Mouse (Mus musculus) cerebellum, postnatal 4 days (tissue): ENCODE data around the gene Scarb1.
A peak's percentile ranks its signal among the peaks of the same experiment; 100 is the strongest.

Experiments
- DNase-seq, 2 experiments: peaks; one replicate each; pipeline ENCODE4 v3.0.0; 2022; ENCODE audit warnings: low spot score in 2 of 2, mixed read lengths in 1 of 2

Gene Scarb1

GRCm38 (mm10) chr5:125305229-125306081, 35.4 kb downstream of the Scarb1 start:
- DNase-seq: no peak

- DNase-seq: no peak
Observed at GRCm38 (mm10) chr5:125304245-125304856, 36.5 kb downstream of the Scarb1 start.

- DNase-seq: no peak
Observed at GRCm38 (mm10) chr5:125303055-125303454, 37.8 kb downstream of the Scarb1 start.

GRCm38 (mm10) chr5:125298234-125298633, 42.7 kb downstream of the Scarb1 start:
- DNase-seq: no peak

- DNase-seq: no peak
Observed at GRCm38 (mm10) chr5:125297171-125297570, 43.7 kb downstream of the Scarb1 start.

DNA sequence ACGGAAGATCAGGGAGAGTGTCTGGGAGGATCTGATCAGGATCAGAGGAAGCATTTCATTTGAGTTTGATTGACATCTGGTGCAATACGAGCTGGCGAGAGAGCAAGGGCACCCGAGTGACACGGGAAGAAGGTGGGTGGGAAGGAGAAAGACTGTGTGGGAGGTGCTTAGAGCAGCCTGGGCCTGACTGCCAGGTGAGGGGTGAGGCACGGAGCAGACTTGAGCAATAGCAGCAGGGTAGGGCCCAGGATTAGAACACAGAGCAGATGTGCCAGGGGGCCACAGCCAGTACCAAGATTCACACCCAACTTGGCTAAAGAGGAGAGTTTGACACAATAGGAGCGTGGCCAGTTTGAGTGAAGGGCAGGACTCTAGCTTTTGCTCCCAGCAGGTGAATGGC, 47.9 kb downstream of the Scarb1 start:
- DNase-seq: no peak

DNA sequence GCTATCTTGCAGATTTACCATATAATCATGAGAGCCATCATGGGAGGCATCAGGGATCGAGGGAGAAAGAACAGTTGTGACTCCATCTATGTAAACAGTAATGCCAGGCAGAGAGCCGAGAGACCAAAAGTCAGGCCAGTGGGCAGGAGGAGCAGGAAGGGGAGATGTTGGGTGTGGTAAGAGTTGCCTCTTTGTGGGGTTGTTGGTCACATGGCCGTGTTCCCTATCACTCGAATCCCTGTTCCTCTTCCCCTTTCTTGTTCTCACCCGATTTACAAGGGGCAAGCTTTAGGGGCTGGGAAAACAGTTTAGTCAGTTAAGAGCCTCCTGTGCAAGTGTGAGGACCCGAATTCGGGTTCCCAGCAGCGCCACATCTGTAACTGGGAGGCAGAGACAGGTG, 49.0 kb downstream of the Scarb1 start:
- no peak for DNase-seq

DNA sequence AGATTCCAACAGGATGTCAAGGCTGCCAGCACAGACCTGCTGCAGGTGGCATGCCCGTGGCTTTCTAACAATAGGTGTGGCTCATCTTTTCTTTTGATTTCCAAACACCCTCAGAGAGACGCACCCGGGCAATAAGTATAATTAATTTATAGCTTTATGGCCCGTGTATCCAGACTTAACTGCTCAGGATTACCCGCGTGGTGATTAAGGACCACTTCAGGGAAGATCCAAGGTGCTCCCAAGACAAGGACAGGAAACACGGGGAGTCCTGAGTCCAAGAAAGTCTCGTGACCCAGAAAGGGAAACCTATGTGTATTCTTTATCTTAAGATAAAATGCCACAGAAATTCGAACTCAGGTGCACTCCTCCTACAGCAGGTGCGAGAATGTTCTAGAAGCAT, 49.5 kb downstream of the Scarb1 start:
- DNase-seq: no peak

DNA sequence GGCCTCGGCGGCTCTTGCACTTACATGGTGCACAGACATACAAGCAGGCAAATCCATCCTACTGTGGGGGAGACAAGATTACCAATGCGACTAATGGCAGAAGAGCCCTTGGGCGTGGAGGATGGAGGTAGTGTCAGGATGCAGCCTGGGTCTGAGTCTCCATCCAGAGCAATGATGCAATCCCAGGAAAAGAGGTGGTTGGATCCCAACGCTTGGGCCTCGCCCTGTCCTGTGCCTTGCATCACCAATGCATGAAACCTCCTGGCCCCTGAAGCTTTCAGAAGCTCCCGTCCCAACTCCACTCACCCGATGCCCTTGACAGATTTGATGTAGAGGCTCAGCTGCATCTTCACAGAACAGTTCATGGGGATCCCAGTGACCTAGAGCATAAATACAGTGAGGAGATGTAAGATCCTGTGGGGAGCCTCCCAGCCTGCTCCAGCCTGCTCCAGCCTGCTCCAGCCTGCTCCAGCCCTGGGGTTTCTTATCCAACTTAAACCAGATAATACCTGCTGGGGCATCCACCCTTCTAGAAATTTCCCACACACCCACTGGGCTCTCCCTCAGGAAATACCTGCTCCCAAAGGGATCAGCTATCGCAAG, 53.7 kb downstream of the Scarb1 start:
- DNase-seq: no peak

- DNase-seq: no peak
Observed at GRCm38 (mm10) chr5:125286090-125286489, 54.8 kb downstream of the Scarb1 start.

DNA sequence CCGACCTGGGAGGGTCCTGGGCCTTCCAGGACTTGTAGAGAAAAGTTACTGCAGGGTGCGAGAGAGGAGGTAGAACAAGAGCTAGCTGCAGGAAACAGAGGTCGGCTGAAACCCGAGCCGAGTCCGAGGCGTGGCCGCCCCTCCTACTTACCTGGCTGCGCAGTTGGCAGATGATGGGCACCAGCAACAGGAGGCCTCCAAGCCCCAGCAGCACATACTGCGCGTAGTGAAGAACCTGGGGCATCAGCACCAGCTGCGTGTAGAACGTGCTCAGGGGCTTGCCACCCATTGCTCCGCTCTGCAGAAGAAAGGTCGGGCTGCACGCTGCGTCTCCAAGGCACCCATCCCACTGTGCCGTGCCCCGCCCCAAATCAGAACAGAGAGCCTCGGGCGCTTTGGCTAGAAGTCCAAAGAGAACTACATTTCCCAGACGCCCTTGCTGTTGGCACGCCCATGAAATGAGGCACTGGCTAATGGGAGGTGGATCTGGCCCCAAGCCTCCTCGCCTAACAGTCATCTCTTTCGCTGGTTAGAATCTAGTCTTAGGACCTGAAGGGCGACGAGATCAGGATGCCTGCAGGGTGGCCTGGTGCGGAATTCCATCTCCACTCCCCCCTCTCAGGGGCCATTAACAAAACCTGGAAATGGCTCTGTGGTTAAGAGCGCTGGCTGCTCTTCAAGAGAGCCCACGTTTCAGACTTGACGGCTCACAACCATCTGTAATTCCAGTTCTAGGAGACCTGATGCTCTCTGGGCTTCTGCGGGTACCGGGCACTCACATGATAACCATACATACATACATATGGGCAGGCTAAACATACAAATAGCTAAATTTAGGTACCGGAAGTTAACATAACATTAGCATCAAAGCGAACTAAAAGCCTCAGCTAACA, 56.9 kb downstream of the Scarb1 start:
- DNase-seq: no peak

DNA sequence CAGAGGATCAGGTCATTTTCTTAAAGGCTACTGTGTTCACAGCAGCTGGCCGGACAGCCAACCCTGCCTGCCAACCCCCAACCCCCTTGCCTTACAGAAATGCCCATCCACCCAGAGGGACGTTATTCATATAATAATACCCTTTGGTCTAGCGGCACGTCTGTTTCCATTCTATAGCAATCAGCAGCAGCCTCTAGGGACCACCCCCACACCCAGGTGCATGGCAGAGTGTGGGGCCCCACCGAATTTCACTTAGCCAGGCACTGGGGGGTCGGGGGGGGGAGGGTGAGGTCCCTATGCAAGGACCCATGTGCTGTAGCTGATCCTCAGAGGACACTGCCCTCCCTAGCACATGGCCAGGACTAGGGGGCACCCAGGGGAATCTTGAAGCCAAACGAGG, 61.7 kb downstream of the Scarb1 start:
- no peak for DNase-seq

- no peak for DNase-seq
Observed at GRCm38 (mm10) chr5:125278314-125278713, 62.6 kb downstream of the Scarb1 start.

DNA sequence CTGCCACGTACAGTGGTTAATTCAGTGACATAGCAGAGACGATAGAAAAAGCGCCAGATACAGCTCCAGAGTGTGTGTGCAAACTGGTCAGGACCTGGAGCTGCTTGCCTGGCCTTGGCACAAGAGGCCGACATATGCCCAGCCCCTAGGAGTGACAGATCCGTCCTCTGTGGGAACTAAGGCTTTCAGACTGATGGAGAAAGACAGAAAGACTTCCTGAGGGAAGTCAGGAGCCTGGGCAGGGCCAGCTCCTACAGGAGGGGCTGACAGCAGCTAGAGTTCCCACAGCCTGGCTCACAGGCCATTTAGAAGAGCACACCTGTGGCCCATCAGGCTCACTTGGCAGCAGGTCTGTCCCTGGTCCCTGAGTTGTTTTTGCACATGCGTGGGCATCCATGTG, 63.6 kb downstream of the Scarb1 start:
- DNase-seq: no peak

- DNase-seq: no peak
Observed at GRCm38 (mm10) chr5:125276765-125277164, 64.1 kb downstream of the Scarb1 start.

GRCm38 (mm10) chr5:125275315-125275714, 65.6 kb downstream of the Scarb1 start:
- no peak for DNase-seq

- DNase-seq: no peak
Observed at GRCm38 (mm10) chr5:125274773-125275172, 66.1 kb downstream of the Scarb1 start.

- no peak for DNase-seq
Observed at GRCm38 (mm10) chr5:125274182-125274581, 66.7 kb downstream of the Scarb1 start.

GRCm38 (mm10) chr5:125273666-125274109, 67.2 kb downstream of the Scarb1 start:
- peak in 1 of 2 experiments; percentile 52 for DNase-seq

- no peak for DNase-seq
Observed at GRCm38 (mm10) chr5:125272231-125272988, 68.5 kb downstream of the Scarb1 start.
